Mouse (Mus musculus) heart, postnatal 14 days (tissue): ENCODE results near the gene Hpf1. TPM values are rescaled to one million over a fixed set of nuclear protein-coding genes. Genes with fewer than 3 reads are reported as not detected.

Experiments
- DNase-seq, 2 experiments: peaks; one replicate each; pipeline ENCODE4 v3.0.0; 2021 to 2022
- intact Hi-C: fragments of 180-260 bp; cut with DNase I; formaldehyde crosslinking; loops from one replicate; pipeline ENCODE4 v1.15.1; 2025
- long read RNA-seq, 2 experiments: library from polyadenylated mRNA; stranded (forward); transcript quantifications; one replicate each; pipeline ENCODE4 v2.0.0; 2021
- total RNA-seq, 2 experiments: library from RNA; stranded (reverse); gene quantifications; 2 replicates each; pipeline ENCODE4 v1.2.3; 2021

Hpf1 gene
- total RNA-seq, result 10 to 100 TPM; 17.9 TPM
- long read RNA-seq, experiment 1, transcript Hpf1-205 (7 exons, 1,000 nt), result minor isoform, 8 of 42 reads
- long read RNA-seq, experiment 1, transcript Hpf1-201 (8 exons, 1,191 nt), result major isoform, 23 of 42 reads
- long read RNA-seq, experiment 1, partial matches to known transcripts, result 3 of 42 reads
- long read RNA-seq, experiment 1, other reads (novel, unspliced or antisense), result 8 of 42 reads
- long read RNA-seq, experiment 2, transcript Hpf1-201 (8 exons, 1,191 nt), result major isoform, 15 of 25 reads
- long read RNA-seq, experiment 2, partial matches to known transcripts, result 1 of 25 reads
- long read RNA-seq, experiment 2, other reads (novel, unspliced or antisense), result 6 of 25 reads

DNA sequence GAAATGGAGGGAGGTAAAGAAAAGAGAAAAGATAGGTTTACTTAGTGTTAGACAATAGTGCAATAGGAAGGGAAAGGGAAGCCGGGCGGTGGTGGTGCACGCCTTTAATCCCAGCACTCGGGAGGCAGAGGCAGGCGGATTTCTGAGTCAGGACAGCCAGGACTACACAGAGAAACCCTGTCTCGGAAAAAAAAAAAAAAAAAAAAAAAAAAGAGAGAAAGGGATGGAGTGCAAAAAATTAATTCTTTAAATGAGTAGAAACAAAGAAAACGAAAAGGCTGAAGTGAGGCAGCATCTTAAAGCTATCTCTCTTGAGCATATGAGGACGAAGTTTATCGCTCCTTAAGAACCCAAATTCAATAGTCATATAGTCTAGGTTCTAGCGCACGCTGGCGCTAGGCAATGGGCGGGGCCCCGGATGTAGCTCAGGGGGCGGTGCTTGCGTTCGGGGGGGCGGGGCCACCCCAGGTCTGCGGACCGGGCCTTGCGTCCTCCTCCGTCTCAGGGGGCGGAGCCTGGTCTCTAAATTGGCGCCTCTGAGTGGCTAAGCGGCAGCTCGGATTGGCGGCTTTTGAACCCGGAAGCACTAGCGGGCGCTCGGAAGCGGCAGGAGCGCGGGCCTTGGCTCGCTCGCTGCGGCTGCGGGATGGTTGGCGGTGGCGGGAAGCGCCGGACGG is at the start of gene Hpf1:
Hpf1 (plus strand) TSS at position 576 of the 677 bp plus-strand sequence.
- intact Hi-C loops, result loop anchor here (5.0 kb wide), 1 partner anchor 102 kb away; the partner anchor contains the start of gene Nek1

DNA sequence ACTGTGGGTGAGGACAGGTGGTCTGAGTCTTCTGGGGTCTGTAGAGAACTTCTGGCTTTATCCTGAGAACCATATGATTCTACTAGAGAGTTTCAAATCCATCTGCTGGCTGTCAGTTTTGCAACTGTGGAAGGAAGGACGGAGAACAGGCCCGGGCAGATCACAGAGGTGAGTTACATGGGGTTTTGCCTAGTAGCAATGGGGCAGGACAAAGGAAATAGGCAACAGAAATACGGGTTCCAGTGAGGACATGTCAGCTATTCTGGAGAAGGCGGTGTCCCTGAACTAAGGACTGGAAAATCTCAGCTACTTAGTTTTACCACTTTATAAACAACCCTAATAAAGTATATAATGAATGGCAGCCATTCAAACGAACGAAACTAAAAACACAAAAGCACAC is 47.8 kb upstream of the Hpf1 start:
- intact Hi-C loops, result no loop called here
- DNase-seq, result no peak

More for the DNA sequence above, at the start of gene Hpf1:
- peak; percentile 93 to 95 for DNase-seq

DNA sequence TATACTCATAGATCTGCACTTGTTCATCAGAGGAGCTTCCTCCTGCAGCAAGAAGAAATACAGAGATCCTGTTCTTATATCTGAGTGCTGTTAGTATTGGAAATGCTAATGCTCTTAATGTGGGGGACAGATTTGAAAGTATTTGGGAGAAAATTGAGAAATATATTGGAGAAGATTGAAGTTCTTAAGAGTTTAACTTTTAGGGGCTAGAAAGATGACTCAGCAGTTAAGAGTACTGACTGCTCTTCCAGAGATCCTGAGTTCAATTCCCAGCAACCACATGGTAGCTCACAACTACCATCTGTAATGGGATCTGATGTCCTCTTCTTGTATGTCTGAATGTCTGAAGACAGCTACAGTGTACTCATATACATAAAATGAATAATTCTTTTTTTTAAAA is 32.7 kb upstream of the Hpf1 start:
- no peak for DNase-seq
- intact Hi-C loops, result no loop called here

DNA sequence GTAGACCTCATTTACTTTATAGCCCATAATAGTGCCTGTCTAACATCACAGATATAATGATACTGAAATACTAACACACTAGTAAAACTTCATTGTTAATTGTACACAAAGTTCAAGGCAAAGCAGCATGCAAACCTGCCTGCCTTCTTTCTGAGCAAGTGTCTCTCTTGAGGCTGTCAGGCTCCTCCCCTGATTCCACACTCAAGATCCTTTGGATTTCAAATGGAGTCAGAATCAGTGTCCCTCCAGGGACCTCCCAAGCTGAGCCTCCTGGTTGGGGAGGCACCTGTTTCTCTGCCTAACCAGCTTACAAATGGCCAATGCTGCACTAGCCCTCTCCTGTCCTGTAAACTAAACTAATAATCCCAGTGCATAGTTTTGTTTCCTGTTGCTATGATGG is 32.1 kb upstream of the Hpf1 start:
- DNase-seq, result no peak
- intact Hi-C loops, result no loop called here

DNA sequence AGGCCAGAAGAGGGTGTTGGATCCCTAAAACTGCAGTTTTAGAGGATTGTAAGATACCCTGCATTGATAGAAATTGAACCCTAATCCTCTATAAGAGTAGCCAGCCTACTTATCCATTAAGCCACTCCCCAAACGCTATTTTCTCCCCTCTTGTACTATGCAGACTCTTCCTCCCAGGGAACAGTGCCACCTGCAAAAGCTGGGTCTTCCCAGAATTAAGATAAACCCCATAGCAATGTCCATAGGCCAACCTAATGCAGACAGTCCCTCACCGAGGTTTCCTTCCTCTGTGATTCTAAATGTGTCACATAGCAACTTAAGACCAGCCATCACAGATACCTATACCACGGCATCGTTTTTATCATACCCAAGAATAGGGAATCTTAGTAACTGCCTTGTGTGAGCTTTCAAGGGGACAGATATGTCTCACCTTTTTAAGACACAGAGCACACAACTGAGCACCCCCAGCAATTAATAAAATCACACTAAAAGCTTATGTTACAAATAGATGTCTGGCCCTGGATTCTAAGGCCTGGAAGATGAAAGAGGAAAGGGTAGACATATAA is 31.2 kb upstream of the Hpf1 start:
- intact Hi-C loops, result no loop called here
- no peak for DNase-seq

DNA sequence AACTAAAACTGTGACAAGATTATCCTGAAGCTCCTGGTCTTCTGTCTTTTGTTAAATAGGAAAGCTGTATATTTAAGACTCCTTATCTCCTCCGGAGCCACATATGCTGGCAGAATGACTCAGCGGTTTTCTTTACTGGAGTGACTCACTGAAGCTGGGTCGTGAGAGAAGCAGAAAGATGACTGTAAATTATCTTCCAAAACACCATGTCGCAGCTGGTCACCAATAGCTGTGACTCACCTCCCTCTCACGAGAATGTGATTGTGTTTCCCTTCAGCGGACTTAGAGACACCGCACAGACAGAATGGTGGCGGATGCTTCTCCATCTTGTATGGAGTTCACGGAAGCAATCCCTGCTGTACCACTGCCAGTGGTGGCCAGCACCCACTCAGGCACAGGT is 30.6 kb upstream of the Hpf1 start:
- intact Hi-C loops, result no loop called here
- no peak for DNase-seq

DNA sequence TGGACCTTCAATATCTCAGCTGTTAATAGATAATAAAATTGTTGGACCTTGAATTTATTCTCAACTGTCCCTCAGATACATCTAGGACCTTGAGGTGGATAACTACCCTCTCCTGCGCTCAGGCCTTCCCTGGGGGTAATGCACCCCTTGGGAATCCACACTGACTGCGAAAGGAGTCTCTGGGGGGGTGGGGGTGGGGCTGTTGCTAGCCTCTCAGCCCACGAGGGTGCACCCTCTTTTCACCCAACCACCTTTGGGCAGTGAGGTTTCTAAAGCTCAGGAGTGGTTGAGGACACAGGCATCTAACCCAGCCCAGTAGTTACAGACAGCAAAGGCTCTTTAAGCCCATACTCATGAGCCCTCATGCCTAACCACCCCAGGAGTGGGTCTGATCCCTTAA is 29.5 kb upstream of the Hpf1 start:
- no peak for DNase-seq
- intact Hi-C loops, result no loop called here

DNA sequence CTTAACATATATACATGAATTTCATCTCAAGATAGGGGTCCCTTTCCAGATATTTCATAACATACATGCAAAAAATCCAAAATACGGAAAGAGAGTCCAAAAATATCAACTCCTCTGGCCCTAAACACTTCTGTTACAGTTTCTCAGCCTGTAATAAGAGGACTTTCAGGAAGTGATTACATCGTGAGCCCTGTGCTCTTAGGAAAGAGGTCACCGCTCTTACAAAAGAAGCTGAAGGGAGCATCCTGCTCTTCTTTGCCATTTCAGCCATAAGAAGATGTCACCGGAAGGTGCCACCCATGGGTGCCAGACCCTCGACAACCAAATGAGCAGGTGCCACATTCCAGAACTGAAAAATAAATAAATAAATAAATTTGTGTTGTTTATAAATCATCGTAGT is 28.4 kb upstream of the Hpf1 start:
- DNase-seq, result no peak
- intact Hi-C loops, result no loop called here

DNA sequence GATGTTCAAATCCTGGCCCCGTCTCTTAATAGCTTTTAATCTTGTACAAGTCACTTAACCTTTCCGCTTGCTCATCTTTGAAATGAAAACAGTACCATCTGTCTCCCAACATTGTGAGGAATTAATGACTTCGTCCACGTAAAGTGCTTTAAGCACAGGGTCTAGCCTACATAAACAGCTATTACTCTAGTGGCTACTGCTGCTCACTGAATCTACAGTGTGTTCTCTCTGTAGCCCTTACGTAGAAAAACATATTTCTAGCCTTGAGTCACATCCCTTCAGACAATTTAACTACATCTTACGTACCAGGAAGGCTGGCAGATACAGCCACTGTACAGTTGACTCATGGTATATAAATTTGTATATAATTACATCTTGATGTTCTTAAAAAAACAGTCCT is 25.3 kb upstream of the Hpf1 start:
- no peak for DNase-seq
- intact Hi-C loops, result loop anchor here (1.0 to 5.0 kb wide), 3 partner anchors 233 to 360 kb away; partner anchors contain the start of genes Aadat and Mfap3l

DNA sequence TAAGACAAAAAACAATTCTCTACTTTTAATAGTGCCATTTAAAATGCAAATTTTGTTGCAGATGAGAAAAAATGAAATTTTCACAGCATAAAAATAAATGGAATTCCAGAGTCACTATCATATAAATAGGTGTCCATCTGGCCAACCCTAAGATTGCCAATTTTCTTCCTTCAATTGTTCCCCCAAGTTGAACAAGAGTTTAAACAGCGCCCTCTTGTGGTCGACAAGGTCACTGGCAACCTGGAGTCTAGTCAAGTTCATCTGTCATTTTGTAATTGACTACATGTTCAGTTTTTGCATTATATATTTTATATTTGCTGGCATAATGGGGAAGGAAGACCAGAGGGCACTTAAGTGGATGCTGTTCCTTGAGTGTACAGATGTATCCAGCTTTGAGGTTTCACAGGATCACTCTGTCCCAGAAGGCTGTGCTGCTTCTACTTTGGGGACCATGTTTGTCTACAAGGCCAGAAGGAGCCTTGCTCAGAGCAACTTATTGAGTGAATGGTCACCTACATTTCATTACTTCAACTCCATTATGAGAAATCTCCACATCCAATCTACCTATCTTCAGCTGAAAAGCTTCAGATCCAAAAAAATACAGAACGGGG is 24.6 kb upstream of the Hpf1 start:
- intact Hi-C loops, result loop anchor here (1.0 to 5.0 kb wide), 3 partner anchors 233 to 361 kb away; partner anchors contain the start of genes Aadat and Mfap3l
- DNase-seq, result peak; percentile 60 to 78

DNA sequence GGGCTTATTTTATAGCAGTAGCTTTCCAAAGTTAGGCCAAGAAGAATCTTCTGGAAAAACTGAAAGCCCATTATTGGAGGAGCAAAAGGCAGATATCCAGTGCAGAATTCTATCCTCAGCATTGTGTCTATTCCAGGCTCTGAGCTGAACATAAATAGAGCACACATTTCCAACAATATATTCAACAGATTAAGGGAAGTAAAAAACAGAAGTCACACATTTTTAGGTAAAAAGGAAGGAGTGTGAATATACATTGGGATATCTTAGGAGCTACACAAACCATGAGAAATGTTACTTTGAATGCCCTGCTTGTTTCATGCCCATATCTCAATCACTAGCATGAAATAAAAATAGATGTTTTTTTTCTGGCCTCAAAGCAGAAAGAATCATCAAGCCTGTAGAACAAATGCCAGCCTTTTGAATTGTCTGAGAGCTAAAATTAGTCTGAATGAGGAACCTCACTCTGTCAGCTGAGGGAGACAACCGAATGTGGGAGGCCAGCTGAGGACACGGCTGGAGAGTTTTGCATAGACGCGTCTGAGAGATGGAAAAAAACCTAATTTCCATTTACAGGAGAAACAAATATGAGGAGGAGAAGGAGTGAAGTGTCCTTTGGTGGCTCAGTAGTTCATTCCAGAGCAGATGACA is 22.6 kb upstream of the Hpf1 start:
- peak; percentile 22 to 25 for DNase-seq
- intact Hi-C loops, result loop anchor here (5.0 kb wide), 1 partner anchor 235 kb away; the partner anchor contains the start of gene Mfap3l

DNA sequence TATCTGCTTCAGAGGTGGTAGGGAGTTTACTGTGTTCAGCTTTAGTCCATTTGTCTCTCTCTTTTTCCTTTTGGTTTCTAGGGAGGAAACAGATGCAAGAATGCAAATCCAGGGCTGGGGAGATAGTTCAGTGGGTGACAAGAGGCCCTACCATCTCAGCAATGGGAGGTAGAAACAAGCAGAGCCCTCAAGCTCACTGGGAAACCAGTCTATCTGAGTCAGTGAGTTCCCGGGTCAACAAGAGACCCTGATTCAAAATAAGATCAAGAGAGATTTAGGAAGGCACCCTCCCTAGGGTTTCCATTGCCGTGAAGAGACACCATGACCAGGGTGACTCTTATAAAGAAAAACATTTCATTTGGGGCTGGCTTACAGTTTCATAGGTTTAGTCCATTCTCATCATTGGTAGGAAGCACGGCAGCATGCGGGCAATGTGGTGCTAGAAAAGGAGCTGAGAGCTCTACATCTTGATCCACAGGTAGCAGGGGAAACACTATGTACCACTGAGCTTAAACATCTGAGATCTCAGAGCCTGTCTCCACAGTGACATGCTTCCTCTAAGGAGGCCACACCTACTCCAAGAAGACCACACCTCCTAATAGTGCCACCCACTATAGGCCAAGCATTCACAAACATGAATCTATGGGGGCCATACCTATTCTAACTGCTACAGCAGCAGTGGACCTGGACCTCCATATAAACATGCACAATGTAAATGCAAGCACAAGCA is 21.8 kb upstream of the Hpf1 start:
- intact Hi-C loops, result loop anchor here (5.0 kb wide), 1 partner anchor 236 kb away; the partner anchor contains the start of gene Mfap3l
- no peak for DNase-seq

DNA sequence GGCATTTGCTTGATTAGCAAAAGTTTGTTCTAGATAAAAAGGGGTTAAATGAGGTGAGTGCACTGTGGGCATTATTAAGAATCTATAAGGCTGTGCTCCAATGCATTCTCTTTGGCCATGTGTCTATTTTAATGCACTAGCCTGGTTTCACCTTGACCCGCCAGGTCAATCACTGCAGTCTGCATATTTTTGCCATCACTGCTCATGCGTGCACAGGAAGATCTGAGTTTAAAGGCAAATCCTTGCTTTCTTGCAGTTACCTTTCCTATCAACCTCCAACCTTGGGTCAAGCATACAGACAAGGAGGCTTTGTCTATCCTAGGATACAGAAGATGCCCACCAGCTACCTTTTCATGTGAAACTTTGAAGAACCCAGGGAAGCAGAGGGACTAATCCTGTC is 20.5 kb upstream of the Hpf1 start:
- DNase-seq, result no peak
- intact Hi-C loops, result loop anchor here (5.0 kb wide), 1 partner anchor 237 kb away; the partner anchor contains the start of gene Mfap3l

DNA sequence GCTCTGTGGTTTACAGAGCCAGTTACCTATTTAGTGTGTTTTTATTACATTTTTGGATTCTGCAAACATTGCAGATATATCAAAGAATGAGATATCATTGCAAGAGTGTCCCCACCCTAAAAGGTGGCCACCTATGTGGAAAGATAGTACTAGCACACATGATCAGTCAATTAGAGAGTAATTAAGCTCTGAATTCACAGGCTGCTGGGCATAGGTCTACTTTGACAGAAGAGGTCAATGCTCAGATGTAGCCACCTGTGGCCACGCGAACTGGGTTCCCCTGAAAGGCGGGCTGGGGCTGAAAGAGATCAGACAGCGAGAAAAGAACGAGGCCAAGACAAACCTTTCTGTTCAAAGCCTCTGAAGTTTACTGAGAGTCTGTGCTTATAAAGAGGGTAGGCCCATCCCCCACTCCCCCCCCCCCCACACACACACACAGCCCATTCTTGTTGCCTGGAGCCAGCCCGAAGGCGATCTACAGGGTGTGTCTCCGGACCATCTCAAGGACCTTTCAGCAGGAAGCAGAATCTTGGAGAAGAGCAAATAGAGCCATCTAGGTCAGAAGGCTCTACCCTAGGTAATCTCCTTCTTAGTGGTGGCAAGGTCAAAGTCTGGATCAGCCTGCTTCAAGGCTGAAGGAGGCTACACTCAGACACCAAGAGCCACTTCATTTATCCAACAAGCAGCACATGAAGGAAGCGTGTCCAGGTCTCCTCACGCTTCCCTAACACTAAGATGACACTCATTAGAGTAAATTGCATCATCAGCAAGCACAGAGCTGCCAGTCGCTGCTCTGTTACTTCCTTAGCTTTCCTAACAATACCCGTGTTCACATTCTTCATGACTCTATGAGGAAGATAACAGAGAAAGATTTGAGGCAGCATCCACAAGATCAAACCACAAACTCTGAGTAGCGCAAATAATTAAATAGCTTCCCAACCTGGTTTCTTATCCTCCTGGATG is 19.7 kb upstream of the Hpf1 start:
- no peak for DNase-seq

DNA sequence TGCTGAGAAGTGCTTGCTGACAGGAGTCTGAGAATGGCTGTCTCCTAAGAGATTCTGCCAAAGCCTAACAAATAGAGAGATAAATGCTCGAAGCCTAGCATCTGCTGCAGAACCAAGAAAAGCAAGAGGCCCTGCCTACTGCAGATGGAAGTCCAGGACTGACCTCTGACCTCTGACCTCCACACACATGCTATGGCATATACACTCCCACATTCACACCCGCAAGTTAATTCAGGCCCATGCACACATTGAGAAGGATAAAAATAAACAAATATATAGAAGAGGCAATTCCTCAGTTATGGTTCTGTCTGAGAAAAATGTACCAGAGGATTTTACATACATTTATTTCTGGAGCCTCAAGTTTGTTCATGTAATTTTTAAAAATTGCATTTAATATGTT is 11.6 kb upstream of the Hpf1 start:
- no peak for DNase-seq
- intact Hi-C loops, result no loop called here

More for the DNA sequence above, 19.7 kb upstream of the Hpf1 start:
- intact Hi-C loops, result no loop called here

DNA sequence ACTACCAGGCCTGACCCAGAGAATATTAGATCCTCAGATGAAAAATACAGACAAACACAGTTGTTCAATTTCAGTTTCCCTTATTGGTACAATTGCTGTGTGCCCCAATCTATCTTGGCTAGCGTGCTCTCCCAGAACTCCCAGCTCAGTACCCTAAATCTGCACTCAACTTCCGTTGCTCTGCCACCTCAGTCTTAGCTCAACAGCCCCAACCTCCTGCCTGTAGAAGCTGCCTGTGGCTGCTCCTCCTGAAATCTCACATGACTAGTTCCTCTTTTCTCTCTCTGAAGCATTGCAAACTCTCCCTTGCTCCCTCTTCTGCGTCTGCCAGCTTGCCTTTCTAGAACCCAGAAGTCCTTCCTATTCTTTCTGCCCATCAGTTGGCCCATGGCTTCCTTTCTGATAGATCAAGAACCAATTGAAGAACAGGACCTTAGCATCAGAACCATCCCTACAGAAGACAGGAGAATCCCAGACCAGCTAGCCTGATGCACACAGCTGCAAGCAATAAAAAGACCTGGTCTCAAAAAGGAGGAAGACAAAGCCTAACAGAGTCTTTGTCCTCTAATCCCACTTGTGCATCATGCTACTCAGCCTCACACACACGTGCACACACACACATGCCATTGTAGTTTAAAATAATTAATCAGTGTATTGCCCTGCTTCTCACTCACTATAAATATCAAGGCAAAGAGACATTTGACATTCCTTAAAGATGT is 6.6 kb upstream of the Hpf1 start:
- no peak for DNase-seq
- intact Hi-C loops, result no loop called here

DNA sequence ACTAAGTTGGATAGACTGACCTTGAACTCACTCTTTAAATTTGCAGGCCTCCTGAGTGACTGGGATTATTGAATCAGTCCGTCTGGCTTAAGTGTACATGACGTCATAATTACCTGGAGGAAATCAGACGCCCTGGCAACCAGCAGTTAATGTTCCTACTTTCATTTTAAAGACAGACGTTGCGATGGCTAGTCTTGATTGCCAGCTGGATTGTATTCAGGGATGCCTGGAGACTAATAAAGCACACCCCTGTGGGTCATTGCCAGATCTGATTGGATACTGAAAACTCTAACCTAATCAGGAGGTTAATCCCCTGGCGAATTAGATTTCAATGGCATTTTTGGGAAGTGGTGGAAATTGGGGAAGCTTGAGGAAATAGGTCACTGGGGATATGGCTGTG is 3.5 kb upstream of the Hpf1 start:
- DNase-seq, result no peak
- intact Hi-C loops, result no loop called here
